Mouse (Mus musculus) embryonic fibroblast, embryonic 13.5 days (primary cell): Measurements from ENCODE around the gene Ptbp2.

Experiments
- CTCF ChIP-seq: IDR thresholded peaks from 2 replicates; pipeline ENCODE4 v1.5.1; 2011; ENCODE audit warnings: mild to moderate bottlenecking, control low read depth, low read length, moderate library complexity, borderline replicate concordance; ENCODE audit not compliant: insufficient read depth
- POLR2A ChIP-seq: IDR thresholded peaks from 2 replicates; pipeline ENCODE4 v1.6.1; 2011; ENCODE audit warnings: low read depth, mild to moderate bottlenecking, control low read depth, low read length, moderate library complexity

DNA sequence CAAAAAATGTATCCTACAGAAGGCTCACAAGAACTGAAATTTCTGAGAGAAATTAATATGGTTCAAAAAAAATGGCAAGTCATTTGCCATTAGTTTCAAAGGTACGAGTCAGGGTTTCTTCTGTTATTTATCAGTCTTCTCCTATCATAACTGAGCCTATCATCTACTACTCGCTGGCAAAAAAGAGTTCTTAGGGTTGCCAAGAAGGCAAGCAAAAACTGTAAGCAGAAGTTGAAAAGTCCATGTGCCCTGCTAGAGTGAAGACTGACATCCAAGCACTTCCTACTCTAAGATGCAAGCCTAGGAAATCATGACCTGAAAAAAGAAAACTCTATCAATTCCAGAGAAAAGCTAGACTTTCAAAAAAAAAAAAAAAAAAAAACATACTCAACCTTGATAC lies 20.5 kb downstream of the Ptbp2 start:
- TF ChIP-seq POLR2A (no peak), CTCF (no peak)
